Mouse (Mus musculus): ENCODE results near the gene Lama4. TPM values are rescaled to one million over a fixed set of nuclear protein-coding genes. Genes with fewer than 3 reads are reported as not detected.
A peak's percentile ranks its signal among the peaks of the same experiment; 100 is the strongest.

Lama4 gene
- polyA plus RNA-seq, 1 experiment from 2014 or later, result 29.7 TPM

- H3K27me3 ChIP-seq, result no peaks in the 10 kb centered on the region
- no peaks in the 10 kb centered on the region for H3K36me3 ChIP-seq
- no peaks in the 10 kb centered on the region for H3K9me3 ChIP-seq (replicated peaks)
- no peaks in the 10 kb centered on the region for H3K4me1 ChIP-seq
- H3K4me3 ChIP-seq, result no peak overlapping the region
- no peak overlapping the region for H3K27ac ChIP-seq
- 85% methylated on average over 9 of the region's 9 CpGs for WGBS
- no peak for ATAC-seq (ENCODE audit: low FRiP score)
- no peak overlapping the region for H3K9ac ChIP-seq
- H3K4me2 ChIP-seq (replicated peaks), result no peak overlapping the region
These were observed 131.7 kb downstream of the Lama4 start for GRCm38 (mm10) chr10:39096981-39097380.

- Histone ChIP-seq H3K36me3 (no peaks in the 10 kb centered on the region), H3K4me3 (no peak overlapping the region), H3K4me1 (no peaks in the 10 kb centered on the region), H3K27ac (no peak overlapping the region), H3K9me3 (replicated peaks) (no peaks in the 10 kb centered on the region), H3K9ac (no peak overlapping the region), H3K27me3 (no peaks in the 10 kb centered on the region), H3K4me2 (replicated peaks) (no peak overlapping the region)
- ATAC-seq (ENCODE audit: low FRiP score), result no peak
- 95% methylated on average over 10 of the region's 10 CpGs for WGBS
These were observed 133.4 kb downstream of the Lama4 start for GRCm38 (mm10) chr10:39098746-39099145.

DNA sequence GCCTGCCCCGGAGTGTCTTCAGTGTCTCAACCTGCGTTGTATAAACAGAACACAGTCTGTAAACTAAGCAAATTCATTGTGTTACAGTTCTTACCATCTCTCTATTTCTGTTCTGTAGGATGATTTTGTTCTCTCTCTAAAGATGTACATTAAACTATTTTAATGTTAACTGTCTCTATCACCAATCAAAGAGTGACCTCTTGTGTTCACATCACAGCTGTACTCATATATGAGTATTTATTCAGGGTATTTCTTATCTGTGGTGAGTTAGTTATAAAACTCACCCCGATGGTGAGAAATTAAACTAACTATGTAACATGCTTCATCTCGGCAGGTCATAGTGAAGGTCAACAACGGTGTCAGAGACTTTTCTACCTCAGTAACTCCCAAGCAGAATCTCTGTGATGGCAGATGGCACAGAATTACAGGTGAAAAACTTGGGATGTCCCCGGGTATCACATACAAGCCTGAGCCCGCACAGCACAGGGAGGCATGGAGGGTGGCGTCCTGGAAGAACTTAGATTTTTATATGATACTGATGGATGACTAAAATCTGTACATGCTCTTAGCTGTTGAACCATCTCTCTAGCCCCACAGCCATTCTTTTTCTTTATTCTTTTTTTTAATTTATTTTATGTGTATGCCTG, 139.6 kb downstream of the Lama4 start:
- no peak overlapping the region for H3K27ac ChIP-seq
- no peaks in the 10 kb centered on the region for H3K9me3 ChIP-seq (replicated peaks)
- H3K27me3 ChIP-seq, result no peaks in the 10 kb centered on the region
- no peak for ATAC-seq (ENCODE audit: low FRiP score)
- H3K4me3 ChIP-seq, result no peak overlapping the region
- H3K36me3 ChIP-seq, result no peaks in the 10 kb centered on the region
- 89% methylated on average over 8 of the region's 8 CpGs for WGBS
- H3K4me2 ChIP-seq (replicated peaks), result no peak overlapping the region
- H3K9ac ChIP-seq, result no peak overlapping the region
- H3K4me1 ChIP-seq, result no peaks in the 10 kb centered on the region

GRCm38 (mm10) chr10:39106413-39106812, 141.1 kb downstream of the Lama4 start:
- WGBS, result 58% methylated on average over 3 of the region's 3 CpGs
- H3K9ac ChIP-seq, result no peak overlapping the region
- H3K27ac ChIP-seq, result no peak overlapping the region
- no peak for ATAC-seq (ENCODE audit: low FRiP score)
- no peaks in the 10 kb centered on the region for H3K36me3 ChIP-seq
- no peak overlapping the region for H3K4me2 ChIP-seq (replicated peaks)
- no peaks in the 10 kb centered on the region for H3K9me3 ChIP-seq (replicated peaks)
- H3K4me1 ChIP-seq, result no peaks in the 10 kb centered on the region
- H3K4me3 ChIP-seq, result no peak overlapping the region
- no peaks in the 10 kb centered on the region for H3K27me3 ChIP-seq

GRCm38 (mm10) chr10:39106935-39107334, 141.6 kb downstream of the Lama4 start:
- H3K27ac ChIP-seq, result no peak overlapping the region
- H3K4me2 ChIP-seq (replicated peaks), result no peak overlapping the region
- no peak for ATAC-seq (ENCODE audit: low FRiP score)
- H3K9ac ChIP-seq, result no peak overlapping the region
- H3K36me3 ChIP-seq, result no peaks in the 10 kb centered on the region
- no peaks in the 10 kb centered on the region for H3K4me1 ChIP-seq
- no peaks in the 10 kb centered on the region for H3K9me3 ChIP-seq (replicated peaks)
- no peak overlapping the region for H3K4me3 ChIP-seq
- H3K27me3 ChIP-seq, result no peaks in the 10 kb centered on the region
- 44% methylated on average over 4 of the region's 4 CpGs for WGBS

DNA sequence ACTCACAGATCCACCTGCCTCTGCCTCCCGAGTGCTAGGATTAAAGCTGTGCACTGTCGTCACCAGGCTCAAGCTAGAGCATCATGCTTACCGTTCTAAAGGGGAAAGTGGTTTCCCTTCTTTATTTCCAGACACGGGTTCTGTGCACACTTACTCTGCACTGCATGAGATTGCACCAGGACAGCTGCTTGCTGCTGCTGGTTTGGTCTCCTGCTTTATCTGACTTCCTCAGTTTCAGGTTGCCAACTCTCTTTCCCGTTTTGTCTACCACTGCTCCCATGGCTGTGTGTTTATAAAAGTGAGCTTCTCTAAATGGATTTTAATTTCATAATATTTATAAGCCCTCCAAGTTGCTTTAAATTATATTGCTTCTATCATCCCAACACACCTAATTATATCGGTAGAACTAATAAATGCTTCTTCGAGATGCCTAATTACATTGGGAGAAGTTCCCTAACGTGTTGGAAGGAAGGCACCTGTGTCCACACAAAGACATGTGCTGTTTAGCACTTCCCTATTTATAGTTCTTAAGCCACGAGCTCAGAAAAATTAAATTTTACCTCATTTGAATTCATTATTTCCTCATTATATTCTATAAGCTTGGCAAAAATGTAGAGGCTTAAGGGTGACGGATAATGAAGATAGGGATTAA, 143.6 kb downstream of the Lama4 start:
- Histone ChIP-seq H3K4me1 (no peaks in the 10 kb centered on the region), H3K27ac (no peak overlapping the region), H3K36me3 (no peaks in the 10 kb centered on the region), H3K4me3 (no peak overlapping the region), H3K27me3 (no peaks in the 10 kb centered on the region), H3K4me2 (replicated peaks) (no peak overlapping the region), H3K9ac (no peak overlapping the region), H3K9me3 (replicated peaks) (no peaks in the 10 kb centered on the region)
- WGBS, result 77% methylated on average over 10 of the region's 10 CpGs
- no peak for ATAC-seq (ENCODE audit: low FRiP score)

- H3K27ac ChIP-seq, result no peak overlapping the region
- H3K4me2 ChIP-seq (replicated peaks), result no peak overlapping the region
- H3K9ac ChIP-seq, result no peak overlapping the region
- no peaks in the 10 kb centered on the region for H3K36me3 ChIP-seq
- H3K27me3 ChIP-seq, result no peaks in the 10 kb centered on the region
- no peaks in the 10 kb centered on the region for H3K4me1 ChIP-seq
- no peak for ATAC-seq (ENCODE audit: low FRiP score)
- WGBS, result 65% methylated on average over 4 of the region's 4 CpGs
- H3K4me3 ChIP-seq, result no peak overlapping the region
- no peaks in the 10 kb centered on the region for H3K9me3 ChIP-seq (replicated peaks)
These were observed 144.2 kb downstream of the Lama4 start for GRCm38 (mm10) chr10:39109489-39109874.

DNA sequence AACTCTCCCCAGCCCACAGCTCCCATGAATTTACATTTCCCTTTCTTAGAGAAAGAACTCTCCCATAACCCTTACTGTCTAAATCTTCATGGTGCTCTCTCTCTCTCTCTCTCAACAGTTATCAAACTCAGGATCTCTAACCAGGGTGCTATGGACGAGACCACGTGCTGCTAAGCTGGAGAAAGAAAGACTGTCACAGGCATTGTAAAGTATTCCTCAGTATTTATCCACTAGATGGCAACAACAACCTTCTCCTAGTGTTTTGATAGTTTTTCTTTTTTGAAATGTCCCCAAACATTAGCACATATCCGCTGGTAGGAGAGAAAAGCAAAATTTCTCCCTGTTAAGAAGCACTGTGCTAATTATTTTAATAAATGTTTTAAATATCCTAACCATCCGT, 156.1 kb downstream of the Lama4 start:
- Histone ChIP-seq H3K4me3 (no peak overlapping the region), H3K4me2 (replicated peaks) (no peak overlapping the region), H3K9me3 (replicated peaks) (no peaks in the 10 kb centered on the region), H3K27me3 (no peaks in the 10 kb centered on the region), H3K9ac (no peak overlapping the region), H3K4me1 (no peaks in the 10 kb centered on the region), H3K27ac (no peak overlapping the region), H3K36me3 (no peaks in the 10 kb centered on the region; the same call in 1 of the 2 replicates)
- WGBS, result 47% methylated on average over 4 of the region's 4 CpGs
- ATAC-seq (ENCODE audit: low FRiP score), result no peak

GRCm38 (mm10) chr10:39133462-39134310, 168.4 kb downstream of the Lama4 start, which contains the start of the genes Fam229b and Tube1:
Gene Fam229b, minus strand, starts transcription at chr10:39133914.
Gene Tube1, plus strand, starts transcription at chr10:39133976.
- H3K36me3 ChIP-seq, result peaks cover 6% of the 10 kb centered on the region; the same call in 1 of the 2 replicates
- H3K9ac ChIP-seq, result peak within 1 kb of the TSS; percentile 77
- H3K4me2 ChIP-seq (replicated peaks), result peak within 1 kb of the TSS; percentile 87
- peak within 1 kb of the TSS; percentile 71 for H3K4me3 ChIP-seq
- whole genome bisulfite sequencing, result 6% methylated on average over 47 of the region's 47 CpGs
- no peaks in the 10 kb centered on the region for H3K27me3 ChIP-seq
- peak; percentile 93 for ATAC-seq (ENCODE audit: low FRiP score)
- peaks cover 11% of the 10 kb centered on the region for H3K4me1 ChIP-seq
- H3K9me3 ChIP-seq (replicated peaks), result no peaks in the 10 kb centered on the region
- H3K27ac ChIP-seq, result peak within 1 kb of the TSS; percentile 69

DNA sequence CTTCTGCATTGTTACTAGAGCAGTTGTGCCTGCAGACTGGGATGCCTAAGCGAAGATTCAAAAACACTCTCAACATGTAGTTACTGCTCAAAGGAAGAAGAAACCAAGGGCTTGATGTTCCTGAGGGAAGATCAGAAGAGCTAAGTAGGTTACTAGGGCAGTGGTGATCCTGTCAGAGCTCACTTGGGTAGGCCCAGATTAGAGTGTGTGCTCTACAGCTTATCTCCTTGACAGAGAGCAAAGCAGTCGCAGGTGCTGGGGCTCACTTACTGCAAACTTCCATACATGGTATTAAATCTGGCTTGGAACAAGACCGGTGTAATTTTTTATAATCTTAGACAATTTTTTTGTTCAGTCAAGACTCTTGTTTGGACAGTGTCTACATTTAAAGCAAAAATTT, 172.5 kb downstream of the Lama4 start:
- ATAC-seq (ENCODE audit: low FRiP score), result no peak
- Histone ChIP-seq H3K9ac (no peak overlapping the region), H3K9me3 (replicated peaks) (no peaks in the 10 kb centered on the region), H3K36me3 (peaks cover 23% of the 10 kb centered on the region), H3K4me2 (replicated peaks) (no peak overlapping the region), H3K4me3 (no peak overlapping the region), H3K27ac (no peak overlapping the region), H3K4me1 (peaks cover 11% of the 10 kb centered on the region), H3K27me3 (no peaks in the 10 kb centered on the region)
- WGBS, result 92% methylated on average over 3 of the region's 3 CpGs

- H3K9ac ChIP-seq, result no peak overlapping the region
- no peak overlapping the region for H3K27ac ChIP-seq
- H3K27me3 ChIP-seq, result no peaks in the 10 kb centered on the region
- no peak for ATAC-seq (ENCODE audit: low FRiP score)
- peaks cover 27% of the 10 kb centered on the region for H3K36me3 ChIP-seq
- WGBS, result 89% methylated on average over 6 of the region's 6 CpGs
- no peaks in the 10 kb centered on the region for H3K9me3 ChIP-seq (replicated peaks)
- H3K4me1 ChIP-seq, result peaks cover 11% of the 10 kb centered on the region
- no peak overlapping the region for H3K4me3 ChIP-seq
- no peak overlapping the region for H3K4me2 ChIP-seq (replicated peaks)
These were observed 173.4 kb downstream of the Lama4 start for GRCm38 (mm10) chr10:39138761-39139160.

GRCm38 (mm10) chr10:39140843-39141242, 175.5 kb downstream of the Lama4 start:
- no peak overlapping the region for H3K4me3 ChIP-seq
- peak; percentile 63; the same call in 1 of the 2 replicates for ATAC-seq (ENCODE audit: low FRiP score)
- no peak overlapping the region for H3K9ac ChIP-seq
- H3K4me1 ChIP-seq, result no peaks in the 10 kb centered on the region
- H3K4me2 ChIP-seq (replicated peaks), result no peak overlapping the region
- H3K9me3 ChIP-seq (replicated peaks), result no peaks in the 10 kb centered on the region
- WGBS, result 47% methylated on average over 14 of the region's 14 CpGs
- H3K27me3 ChIP-seq, result no peaks in the 10 kb centered on the region
- H3K27ac ChIP-seq, result no peak overlapping the region
- peaks cover 42% of the 10 kb centered on the region for H3K36me3 ChIP-seq
